Mouse (Mus musculus) bone marrow macrophage, adult 2 months (primary cell): ENCODE data around the gene Negr1.

Source experiments
- CTCF ChIP-seq: IDR thresholded peaks from 2 replicates; pipeline ENCODE4 v1.5.1; 2012; ENCODE audit warnings: low read depth, mild to moderate bottlenecking, low read length, moderate library complexity
- POLR2A ChIP-seq: IDR thresholded peaks from 2 replicates; pipeline ENCODE4 v1.6.1; 2012; ENCODE audit warnings: mild to moderate bottlenecking, low read depth, low read length, borderline replicate concordance

DNA sequence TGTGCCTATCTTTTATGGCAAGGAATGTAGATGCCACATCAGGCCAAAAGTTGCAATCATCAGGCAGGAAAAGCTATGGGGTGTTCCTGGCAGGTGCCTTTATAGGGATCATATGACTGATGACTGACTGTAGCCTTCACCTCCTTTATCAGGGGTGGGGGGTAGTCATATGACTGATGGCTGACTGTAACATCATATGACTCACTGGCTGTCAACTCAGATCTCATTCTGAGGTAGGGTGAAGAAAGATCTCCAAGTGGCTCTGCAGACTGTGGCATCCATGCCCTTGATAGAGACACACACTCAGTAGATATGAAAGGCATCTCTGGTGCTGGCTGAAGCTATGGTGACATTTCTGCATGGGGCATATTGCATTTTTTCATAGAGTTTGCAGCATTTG, 504.7 kb downstream of the Negr1 start:
- TF ChIP-seq POLR2A, result no peak
- no peak for TF ChIP-seq CTCF
